Mouse (Mus musculus): Measurements from ENCODE around the gene Brd4. TPM values are rescaled to one million over a fixed set of nuclear protein-coding genes. Genes with fewer than 3 reads are reported as not detected.

Gene Brd4
- polyA plus RNA-seq, 1 experiment from 2014 or later: 82.2 TPM

DNA sequence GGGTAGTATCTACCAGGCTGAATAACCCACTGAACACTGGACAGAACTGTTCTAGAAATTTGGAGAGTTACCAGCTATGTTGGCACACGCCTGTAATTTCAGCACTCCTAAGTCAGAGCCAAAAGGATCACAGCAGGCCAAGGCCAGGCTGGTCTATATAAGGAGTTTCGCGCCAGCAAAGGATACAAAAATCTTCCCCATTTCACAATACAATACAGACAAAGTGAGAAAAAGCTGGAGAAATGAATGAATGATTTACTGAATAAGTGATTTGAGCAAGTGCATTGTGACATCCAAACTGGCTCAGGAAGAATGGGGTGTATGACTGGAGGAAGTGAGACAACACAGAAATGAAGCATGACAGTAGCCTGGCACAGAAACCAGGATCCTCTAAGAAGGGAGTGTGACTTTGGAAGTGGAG is 16.0 kb downstream of the Brd4 start:
- WGBS: 83% methylated on average over 3 of the region's 3 CpGs
- Histone ChIP-seq H3K9me3 (ENCODE audit: control insufficient read depth, low read length) (no peaks in the 10 kb centered on the region), H3K9ac (replicated peaks; ENCODE audit: low read depth, low read length) (no peak overlapping the region), H3K4me2 (ENCODE audit: low read depth, low read length) (no peak overlapping the region), H3K27me3 (ENCODE audit: control insufficient read depth, insufficient read depth, low read length) (no peaks in the 10 kb centered on the region), H3K36me3 (ENCODE audit: control insufficient read depth, insufficient read depth, low read length) (no peaks in the 10 kb centered on the region), H3K4me1 (ENCODE audit: control insufficient read depth, insufficient read depth, low read length) (no peaks in the 10 kb centered on the region), H3K4me3 (ENCODE audit: low read depth, low read length) (no peak overlapping the region), H3K27ac (ENCODE audit: low read depth, low read length) (no peak overlapping the region)
- no peak for ATAC-seq (ENCODE audit: low read depth)

DNA sequence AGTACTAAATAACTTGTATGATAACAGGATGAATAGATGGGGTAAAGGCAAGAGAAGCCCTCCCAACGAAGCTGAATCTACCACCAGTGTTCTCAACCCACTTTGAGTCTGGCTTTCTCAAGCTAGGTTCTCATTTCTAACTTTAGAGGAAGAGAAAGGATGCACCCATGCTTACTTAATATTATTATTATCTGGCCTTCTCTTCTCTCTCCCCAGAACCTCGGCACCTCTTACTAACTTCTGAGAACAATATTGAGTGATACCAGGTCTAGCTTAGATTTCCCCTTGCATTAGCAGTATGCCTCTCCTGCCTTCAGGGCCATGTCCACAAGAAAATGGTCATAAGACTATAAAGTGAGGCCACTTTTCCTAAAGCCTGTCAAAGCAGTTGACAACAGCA is 16.4 kb downstream of the Brd4 start:
- no peaks in the 10 kb centered on the region for H3K4me1 ChIP-seq (ENCODE audit: control insufficient read depth, insufficient read depth, low read length)
- no peaks in the 10 kb centered on the region for H3K9me3 ChIP-seq (ENCODE audit: control insufficient read depth, low read length)
- H3K27ac ChIP-seq (ENCODE audit: low read depth, low read length): no peak overlapping the region
- no peaks in the 10 kb centered on the region for H3K27me3 ChIP-seq (ENCODE audit: control insufficient read depth, insufficient read depth, low read length)
- H3K36me3 ChIP-seq (ENCODE audit: control insufficient read depth, insufficient read depth, low read length): no peaks in the 10 kb centered on the region
- no peak for ATAC-seq (ENCODE audit: low read depth)
- H3K9ac ChIP-seq (replicated peaks; ENCODE audit: low read depth, low read length): no peak overlapping the region
- 59% methylated on average over 2 of the region's 2 CpGs for WGBS
- no peak overlapping the region for H3K4me2 ChIP-seq (ENCODE audit: low read depth, low read length)
- no peak overlapping the region for H3K4me3 ChIP-seq (ENCODE audit: low read depth, low read length)

DNA sequence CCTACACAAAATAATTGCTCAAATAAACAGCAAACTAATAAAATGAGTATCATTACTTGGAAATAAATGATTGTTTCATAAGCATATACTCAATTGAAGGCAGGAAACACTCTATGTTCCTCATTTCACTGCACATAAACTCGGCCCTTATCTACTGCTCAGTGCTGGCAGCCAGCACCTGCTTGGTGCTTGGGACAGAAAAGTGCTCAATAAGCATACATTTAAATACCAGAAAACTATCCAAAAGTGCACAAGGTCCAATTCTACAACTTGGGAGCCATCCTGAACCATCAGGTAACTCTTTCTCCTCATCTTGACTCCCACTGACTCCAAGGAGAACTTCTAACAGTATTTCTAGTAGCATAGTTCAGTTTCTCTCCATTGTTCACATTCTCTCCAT is 16.9 kb downstream of the Brd4 start:
- Histone ChIP-seq H3K4me3 (ENCODE audit: low read depth, low read length) (no peak overlapping the region), H3K27me3 (ENCODE audit: control insufficient read depth, insufficient read depth, low read length) (no peaks in the 10 kb centered on the region), H3K27ac (ENCODE audit: low read depth, low read length) (no peak overlapping the region), H3K4me1 (ENCODE audit: control insufficient read depth, insufficient read depth, low read length) (no peaks in the 10 kb centered on the region), H3K36me3 (ENCODE audit: control insufficient read depth, insufficient read depth, low read length) (no peaks in the 10 kb centered on the region), H3K9me3 (ENCODE audit: control insufficient read depth, low read length) (no peaks in the 10 kb centered on the region), H3K9ac (replicated peaks; ENCODE audit: low read depth, low read length) (no peak overlapping the region), H3K4me2 (ENCODE audit: low read depth, low read length) (no peak overlapping the region)
- no peak for ATAC-seq (ENCODE audit: low read depth)
- 100% methylated on average over 1 of the region's 1 CpGs for WGBS

DNA sequence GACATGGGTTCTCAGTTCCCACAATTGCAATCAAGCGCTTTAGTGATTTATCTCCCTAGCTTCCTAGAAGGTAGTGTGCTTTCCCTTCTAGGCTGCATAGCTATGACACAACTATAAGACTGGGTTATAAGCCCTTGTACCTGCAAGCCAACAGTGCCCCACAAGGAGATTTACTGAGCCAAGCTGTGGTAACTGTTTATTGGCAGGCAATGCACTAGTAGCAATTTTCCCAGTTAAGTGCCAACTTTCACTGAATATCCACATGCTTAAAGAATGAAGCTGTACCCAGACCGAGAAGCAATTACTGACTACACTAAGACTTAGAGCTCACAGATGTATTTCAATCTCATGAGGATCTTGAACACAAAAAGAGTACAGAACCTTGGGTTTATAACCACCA is 20.9 kb downstream of the Brd4 start:
- Histone ChIP-seq H3K4me2 (ENCODE audit: low read depth, low read length) (no peak overlapping the region), H3K9me3 (ENCODE audit: control insufficient read depth, low read length) (no peaks in the 10 kb centered on the region), H3K36me3 (ENCODE audit: control insufficient read depth, insufficient read depth, low read length) (no peaks in the 10 kb centered on the region), H3K27ac (ENCODE audit: low read depth, low read length) (no peak overlapping the region), H3K4me3 (ENCODE audit: low read depth, low read length) (no peak overlapping the region), H3K4me1 (ENCODE audit: control insufficient read depth, insufficient read depth, low read length) (no peaks in the 10 kb centered on the region), H3K27me3 (ENCODE audit: control insufficient read depth, insufficient read depth, low read length) (no peaks in the 10 kb centered on the region), H3K9ac (replicated peaks; ENCODE audit: low read depth, low read length) (no peak overlapping the region)
- ATAC-seq (ENCODE audit: low read depth): no peak
- 81% methylated on average over 2 of the region's 2 CpGs for WGBS

DNA sequence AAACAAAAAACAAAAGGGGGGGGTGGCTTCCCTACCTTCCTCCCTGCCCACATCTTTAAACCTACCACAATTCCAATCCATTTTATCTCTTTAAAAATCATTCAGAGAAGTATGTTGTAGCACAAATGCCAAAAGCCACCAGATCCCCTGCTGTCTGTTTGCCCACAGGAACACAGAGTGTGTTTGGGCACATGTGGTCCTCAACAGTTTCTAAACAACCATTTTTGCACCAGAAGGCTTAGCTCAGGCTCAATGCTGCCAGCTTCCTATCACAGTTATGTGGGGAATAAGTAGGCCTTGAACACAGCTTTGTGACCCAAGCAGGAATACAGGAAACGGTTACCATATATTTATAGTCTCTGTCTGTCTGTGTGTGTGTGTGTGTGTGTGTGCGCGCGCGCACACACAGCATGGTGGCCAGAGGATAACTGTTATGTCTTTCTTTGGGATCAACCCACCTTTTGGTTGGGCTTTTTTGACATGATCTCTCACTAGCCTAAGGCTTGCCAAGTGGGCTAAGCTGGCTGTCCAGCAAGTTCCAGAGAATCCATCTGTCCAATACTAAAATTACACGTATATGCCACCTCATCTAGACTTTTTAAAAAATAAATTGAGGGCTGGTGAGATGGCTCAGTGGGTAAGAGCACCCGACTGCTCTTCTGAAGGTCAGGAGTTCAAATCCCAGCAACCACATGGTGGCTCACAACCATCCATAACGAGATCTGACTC is 21.5 kb downstream of the Brd4 start:
- ATAC-seq (ENCODE audit: low read depth): no peak
- no peaks in the 10 kb centered on the region for H3K36me3 ChIP-seq (ENCODE audit: control insufficient read depth, insufficient read depth, low read length)
- H3K9ac ChIP-seq (replicated peaks; ENCODE audit: low read depth, low read length): no peak overlapping the region
- no peaks in the 10 kb centered on the region for H3K27me3 ChIP-seq (ENCODE audit: control insufficient read depth, insufficient read depth, low read length)
- H3K9me3 ChIP-seq (ENCODE audit: control insufficient read depth, low read length): no peaks in the 10 kb centered on the region
- WGBS: 95% methylated on average over 8 of the region's 8 CpGs
- H3K4me2 ChIP-seq (ENCODE audit: low read depth, low read length): no peak overlapping the region
- H3K27ac ChIP-seq (ENCODE audit: low read depth, low read length): no peak overlapping the region
- H3K4me1 ChIP-seq (ENCODE audit: control insufficient read depth, insufficient read depth, low read length): no peaks in the 10 kb centered on the region
- H3K4me3 ChIP-seq (ENCODE audit: low read depth, low read length): no peak overlapping the region

DNA sequence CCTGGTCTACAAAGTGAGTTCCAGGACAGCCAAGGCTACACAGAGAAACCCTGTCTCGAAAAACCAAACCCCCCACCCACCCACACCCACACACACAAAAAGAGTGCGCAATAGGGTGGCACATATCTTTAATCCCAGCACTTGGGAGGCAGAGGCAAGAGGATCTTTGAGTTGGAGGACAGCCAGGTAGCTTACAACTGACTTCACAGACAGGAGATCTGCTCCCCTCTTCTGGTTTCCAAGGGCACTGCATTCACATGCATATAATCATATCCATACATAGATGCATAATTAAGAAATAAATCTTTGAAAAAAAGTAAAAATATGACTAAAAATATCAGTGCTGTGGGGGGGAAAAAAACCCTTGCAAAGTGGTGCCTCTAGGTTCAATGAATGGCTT is 25.7 kb downstream of the Brd4 start:
- H3K27me3 ChIP-seq (ENCODE audit: control insufficient read depth, insufficient read depth, low read length): no peaks in the 10 kb centered on the region
- no peak overlapping the region for H3K4me2 ChIP-seq (ENCODE audit: low read depth, low read length)
- 96% methylated on average over 2 of the region's 2 CpGs for WGBS
- H3K27ac ChIP-seq (ENCODE audit: low read depth, low read length): no peak overlapping the region
- ATAC-seq (ENCODE audit: low read depth): no peak
- H3K4me3 ChIP-seq (ENCODE audit: low read depth, low read length): no peak overlapping the region
- no peak overlapping the region for H3K9ac ChIP-seq (replicated peaks; ENCODE audit: low read depth, low read length)
- H3K36me3 ChIP-seq (ENCODE audit: control insufficient read depth, insufficient read depth, low read length): no peaks in the 10 kb centered on the region
- H3K9me3 ChIP-seq (ENCODE audit: control insufficient read depth, low read length): no peaks in the 10 kb centered on the region
- H3K4me1 ChIP-seq (ENCODE audit: control insufficient read depth, insufficient read depth, low read length): no peaks in the 10 kb centered on the region

DNA sequence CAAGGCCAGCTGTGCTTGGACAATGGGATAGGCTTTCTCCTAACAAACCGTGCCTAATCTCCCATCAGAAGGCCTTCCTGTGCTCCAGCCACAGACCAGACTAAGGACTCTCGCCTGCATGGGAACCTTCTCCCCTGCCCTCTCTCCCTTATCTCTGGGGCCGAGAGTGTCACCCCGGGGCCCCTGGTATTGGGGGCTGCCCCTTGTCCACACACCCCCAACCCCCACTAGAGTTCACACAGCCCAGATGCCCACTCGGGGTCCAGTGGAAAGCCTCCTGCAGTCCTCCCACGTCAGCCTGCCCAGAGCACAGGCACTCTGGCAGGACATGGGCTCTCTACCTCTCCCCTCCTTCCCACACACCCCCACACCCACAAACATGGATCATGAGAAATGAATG is 26.6 kb downstream of the Brd4 start:
- Histone ChIP-seq H3K27me3 (ENCODE audit: control insufficient read depth, insufficient read depth, low read length) (no peaks in the 10 kb centered on the region), H3K9ac (replicated peaks; ENCODE audit: low read depth, low read length) (no peak overlapping the region), H3K4me2 (ENCODE audit: low read depth, low read length) (no peak overlapping the region), H3K4me3 (ENCODE audit: low read depth, low read length) (no peak overlapping the region), H3K4me1 (ENCODE audit: control insufficient read depth, insufficient read depth, low read length) (no peaks in the 10 kb centered on the region), H3K9me3 (ENCODE audit: control insufficient read depth, low read length) (no peaks in the 10 kb centered on the region), H3K36me3 (ENCODE audit: control insufficient read depth, insufficient read depth, low read length) (no peaks in the 10 kb centered on the region), H3K27ac (ENCODE audit: low read depth, low read length) (no peak overlapping the region)
- 55% methylated on average over 6 of the region's 6 CpGs for WGBS
- no peak for ATAC-seq (ENCODE audit: low read depth)

DNA sequence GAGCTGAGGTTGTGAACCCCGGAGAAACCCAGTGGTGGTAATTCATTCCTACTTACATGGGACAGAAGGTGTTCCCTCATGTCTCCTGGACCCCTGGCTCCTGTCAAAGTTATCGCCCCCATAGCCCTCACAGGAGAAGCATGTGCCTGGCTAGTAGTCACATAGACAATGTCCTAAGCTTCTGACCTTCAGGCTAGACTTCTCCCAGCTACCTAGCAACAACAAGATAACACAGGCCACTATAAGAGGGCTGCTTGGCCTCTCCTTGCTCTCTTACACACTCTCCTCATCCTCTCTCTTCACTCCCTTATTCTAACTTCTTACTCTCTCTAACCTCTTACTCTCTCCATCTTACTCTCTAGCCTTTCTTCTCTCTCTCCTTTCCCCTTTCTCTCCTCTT is 27.1 kb downstream of the Brd4 start:
- 92% methylated on average over 2 of the region's 2 CpGs for WGBS
- H3K4me1 ChIP-seq (ENCODE audit: control insufficient read depth, insufficient read depth, low read length): no peaks in the 10 kb centered on the region
- no peaks in the 10 kb centered on the region for H3K9me3 ChIP-seq (ENCODE audit: control insufficient read depth, low read length)
- H3K4me2 ChIP-seq (ENCODE audit: low read depth, low read length): no peak overlapping the region
- no peak for ATAC-seq (ENCODE audit: low read depth)
- no peak overlapping the region for H3K9ac ChIP-seq (replicated peaks; ENCODE audit: low read depth, low read length)
- no peaks in the 10 kb centered on the region for H3K27me3 ChIP-seq (ENCODE audit: control insufficient read depth, insufficient read depth, low read length)
- no peaks in the 10 kb centered on the region for H3K36me3 ChIP-seq (ENCODE audit: control insufficient read depth, insufficient read depth, low read length)
- H3K4me3 ChIP-seq (ENCODE audit: low read depth, low read length): no peak overlapping the region
- H3K27ac ChIP-seq (ENCODE audit: low read depth, low read length): no peak overlapping the region

DNA sequence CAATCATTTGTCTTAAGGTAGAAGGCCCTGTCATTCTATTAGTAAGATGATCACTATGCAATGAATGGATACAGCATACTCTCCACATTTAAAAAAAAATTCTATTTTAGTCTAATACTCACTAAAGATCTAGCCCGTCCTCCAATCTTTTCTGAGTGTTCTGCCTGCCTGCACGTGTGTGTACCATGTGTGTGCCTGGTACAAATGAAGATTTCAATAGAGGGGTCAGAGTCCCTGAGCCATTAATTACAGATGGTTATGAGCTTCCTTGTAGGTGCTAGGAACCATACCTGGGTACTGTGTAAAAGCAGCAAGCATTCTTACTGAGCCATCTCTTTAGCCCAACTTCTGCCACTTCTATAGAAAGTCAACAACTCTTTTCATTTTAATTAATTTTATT is 27.6 kb downstream of the Brd4 start:
- Histone ChIP-seq H3K9ac (replicated peaks; ENCODE audit: low read depth, low read length) (no peak overlapping the region), H3K27me3 (ENCODE audit: control insufficient read depth, insufficient read depth, low read length) (no peaks in the 10 kb centered on the region), H3K4me3 (ENCODE audit: low read depth, low read length) (no peak overlapping the region), H3K4me2 (ENCODE audit: low read depth, low read length) (no peak overlapping the region), H3K4me1 (ENCODE audit: control insufficient read depth, insufficient read depth, low read length) (no peaks in the 10 kb centered on the region), H3K9me3 (ENCODE audit: control insufficient read depth, low read length) (no peaks in the 10 kb centered on the region), H3K36me3 (ENCODE audit: control insufficient read depth, insufficient read depth, low read length) (no peaks in the 10 kb centered on the region), H3K27ac (ENCODE audit: low read depth, low read length) (no peak overlapping the region)
- no peak for ATAC-seq (ENCODE audit: low read depth)
- 83% methylated on average over 2 of the region's 2 CpGs for WGBS
